Mouse (Mus musculus) midbrain, postnatal 0 days (tissue): ENCODE measurements around the gene Adk. TPM values are rescaled to one million over a fixed set of nuclear protein-coding genes. Genes with fewer than 3 reads are reported as not detected.

Source experiments
- ATAC-seq: fragments of 200-750 bp; cut with Nextera tagmentation; 2 replicates; pipeline ENCODE4 v1.8.0; 2017; ENCODE audit warnings: moderate number of reproducible peaks, mild to moderate bottlenecking, moderate TSS enrichment, moderate library complexity; ENCODE audit not compliant: low FRiP score
- DNase-seq: peaks from one replicate; pipeline ENCODE4 v3.0.0-alpha.2; 2015; ENCODE audit warnings: low spot score
- H3K27ac ChIP-seq: fragments of 300-500 bp; sonication (generic); 2 replicates; pipeline ENCODE4 v1.5.1; 2014; ENCODE audit warnings: low read depth, mild to moderate bottlenecking, low read length, mixed read lengths
- H3K27me3 ChIP-seq: fragments of 300-500 bp; sonication (generic); 2 replicates; pipeline ENCODE4 v1.6.1; 2014; ENCODE audit warnings: low read length, control low read depth, mixed read lengths; ENCODE audit not compliant: insufficient read depth
- H3K36me3 ChIP-seq: fragments of 300-500 bp; sonication (generic); 2 replicates; pipeline ENCODE4 v1.6.1; 2014; ENCODE audit warnings: low read length, control low read depth, mixed read lengths; ENCODE audit not compliant: insufficient read depth
- H3K4me1 ChIP-seq: fragments of 300-500 bp; sonication (generic); 2 replicates; pipeline ENCODE4 v1.6.1; 2014; ENCODE audit warnings: mild to moderate bottlenecking, control low read depth, antibody characterized with exemption, low read length, mixed read lengths; ENCODE audit not compliant: insufficient read depth
- H3K4me2 ChIP-seq: fragments of 300-500 bp; sonication (generic); 2 replicates; pipeline ENCODE4 v1.6.1; 2014; ENCODE audit warnings: low read depth, mild to moderate bottlenecking, low read length, mixed read lengths; ENCODE audit not compliant: poor library complexity, severe bottlenecking
- H3K4me3 ChIP-seq: fragments of 300-500 bp; sonication (generic); 2 replicates; pipeline ENCODE4 v1.5.1; 2014; ENCODE audit warnings: low read depth, mild to moderate bottlenecking, low read length, moderate library complexity
- H3K9ac ChIP-seq: fragments of 300-500 bp; sonication (generic); replicated peaks from 2 replicates; pipeline ENCODE4 v1.6.1; 2014; ENCODE audit warnings: mild to moderate bottlenecking, low read length, moderate library complexity, mixed read lengths; ENCODE audit not compliant: poor library complexity, severe bottlenecking
- H3K9me3 ChIP-seq: fragments of 300-500 bp; sonication (generic); 2 replicates; pipeline ENCODE4 v1.6.1; 2016; ENCODE audit warnings: low read length, control low read depth
- CTCF ChIP-seq: IDR thresholded peaks from 2 replicates; pipeline ENCODE4 v1.5.1; 2016; ENCODE audit warnings: antibody characterized with exemption, mild to moderate bottlenecking
- WGBS: fragments of 180-500 bp; shearing (Covaris S2); extraction: QIAGEN DNeasy Blood & Tissue Kit; methylation state at CpG from one replicate; pipeline ENCODE4 v1.1.7; 2014; 5-methylcytosine and 5-hydroxymethylcytosine counted together
- polyA plus RNA-seq: library from polyadenylated mRNA; unstranded; fragments of >200 nt; fragmentation: Nextera tagmentation; extraction: Ambion mirVana; gene quantifications from 2 replicates; pipeline ENCODE4 v1.2.1, GENCODE M21; 2015
- total RNA-seq: library from RNA; depleted of rRNA; stranded (reverse); fragments of >200 nt; gene quantifications from 2 replicates; pipeline ENCODE4 v1.2.3, GENCODE M21; 2014

Gene Adk
- total and polyA plus RNA-seq, 2 experiments from 2014 or later, result 25.3 to 50.6 TPM

GRCm38 (mm10) chr14:21278290-21278689 is 225.9 kb downstream of the Adk start:
- Histone ChIP-seq H3K9me3 (no peaks in the 10 kb centered on the region), H3K4me2 (no peak overlapping the region), H3K9ac (no peak overlapping the region), H3K36me3 (no peaks in the 10 kb centered on the region), H3K27ac (no peak overlapping the region), H3K4me3 (no peak overlapping the region), H3K4me1 (no peaks in the 10 kb centered on the region), H3K27me3 (no peaks in the 10 kb centered on the region)
- ATAC-seq, result no peak
- DNase-seq, result no peak
- no peak for TF ChIP-seq CTCF
- WGBS, result 97% methylated on average over 2 of the region's 2 CpGs

DNA sequence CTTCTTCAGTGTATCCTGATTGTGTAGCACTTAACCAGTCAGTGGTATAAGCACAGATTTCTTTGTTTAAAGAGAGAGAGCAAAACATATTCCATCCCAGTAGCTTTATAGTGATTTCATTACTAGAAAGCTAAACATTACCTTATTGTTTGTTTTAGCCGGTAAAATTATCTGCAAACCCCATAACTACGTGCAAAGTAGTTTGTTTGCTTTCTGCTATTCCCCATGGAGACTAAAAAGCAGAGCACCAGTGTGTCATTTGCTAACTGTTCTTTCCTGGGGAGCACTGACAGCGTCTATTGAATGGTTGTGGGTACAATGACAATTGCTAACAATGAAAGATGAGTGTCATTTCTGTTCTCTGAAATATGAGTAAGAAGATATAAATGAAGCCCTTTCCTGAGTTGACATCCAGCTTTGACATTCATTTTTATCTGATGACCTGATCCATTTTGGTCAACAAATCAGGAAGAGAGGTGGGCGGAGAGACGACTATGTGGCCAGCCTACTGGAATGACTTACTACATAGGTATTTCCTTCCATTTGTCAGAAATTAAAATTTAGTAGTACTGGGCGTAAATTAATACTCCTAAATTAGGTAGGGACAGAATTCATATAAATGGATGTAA is 226.6 kb downstream of the Adk start:
- ATAC-seq (no peak), DNase-seq (no peak)
- H3K9ac ChIP-seq, result no peak overlapping the region
- H3K27me3 ChIP-seq, result no peaks in the 10 kb centered on the region
- no peaks in the 10 kb centered on the region for H3K4me1 ChIP-seq
- no peaks in the 10 kb centered on the region for H3K36me3 ChIP-seq
- no peaks in the 10 kb centered on the region for H3K9me3 ChIP-seq
- no peak overlapping the region for H3K27ac ChIP-seq
- H3K4me3 ChIP-seq, result no peak overlapping the region
- H3K4me2 ChIP-seq, result no peak overlapping the region
- WGBS, result 74% methylated on average over 6 of the region's 6 CpGs
- no peak for TF ChIP-seq CTCF

- no peak for ATAC-seq
- 80% methylated on average over 3 of the region's 3 CpGs for WGBS
- no peaks in the 10 kb centered on the region for H3K9me3 ChIP-seq
These were observed 228.1 kb downstream of the Adk start for GRCm38 (mm10) chr14:21280451-21280850.

DNA sequence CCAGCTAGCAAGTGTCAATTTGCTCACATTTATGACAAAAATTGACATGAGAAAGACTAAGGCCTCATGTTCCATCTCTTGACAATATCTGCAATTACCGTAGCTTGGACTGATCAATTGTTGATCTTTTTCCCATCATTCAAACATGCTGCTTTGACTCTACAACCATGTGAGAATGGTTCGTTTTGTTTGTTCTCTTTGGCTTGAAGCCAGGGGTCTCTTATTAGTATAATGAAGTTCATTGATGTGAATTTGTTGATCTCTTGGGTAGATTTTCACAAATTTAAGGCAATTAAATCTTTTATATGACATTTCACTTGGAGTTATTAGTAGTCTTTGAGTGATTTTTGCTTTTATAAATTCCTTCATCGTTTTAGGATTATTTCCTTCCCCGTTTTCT is 229.1 kb downstream of the Adk start:
- ATAC-seq (no peak), DNase-seq (no peak)
- no peaks in the 10 kb centered on the region for H3K9me3 ChIP-seq
- H3K27me3 ChIP-seq, result no peaks in the 10 kb centered on the region
- H3K4me1 ChIP-seq, result no peaks in the 10 kb centered on the region
- no peak overlapping the region for H3K27ac ChIP-seq
- whole genome bisulfite sequencing, result 68% methylated on average over 4 of the region's 4 CpGs
- no peak overlapping the region for H3K4me2 ChIP-seq
- H3K36me3 ChIP-seq, result no peaks in the 10 kb centered on the region
- H3K4me3 ChIP-seq, result no peak overlapping the region
- no peak for TF ChIP-seq CTCF
- H3K9ac ChIP-seq, result no peak overlapping the region

More at GRCm38 (mm10) chr14:21280451-21280850, 228.1 kb downstream of the Adk start:
- H3K4me3 ChIP-seq, result no peak overlapping the region
- TF ChIP-seq CTCF, result no peak
- no peaks in the 10 kb centered on the region for H3K36me3 ChIP-seq
- no peak overlapping the region for H3K9ac ChIP-seq
- H3K27me3 ChIP-seq, result no peaks in the 10 kb centered on the region
- no peaks in the 10 kb centered on the region for H3K4me1 ChIP-seq
- H3K4me2 ChIP-seq, result no peak overlapping the region
- no peak overlapping the region for H3K27ac ChIP-seq
- no peak for DNase-seq

DNA sequence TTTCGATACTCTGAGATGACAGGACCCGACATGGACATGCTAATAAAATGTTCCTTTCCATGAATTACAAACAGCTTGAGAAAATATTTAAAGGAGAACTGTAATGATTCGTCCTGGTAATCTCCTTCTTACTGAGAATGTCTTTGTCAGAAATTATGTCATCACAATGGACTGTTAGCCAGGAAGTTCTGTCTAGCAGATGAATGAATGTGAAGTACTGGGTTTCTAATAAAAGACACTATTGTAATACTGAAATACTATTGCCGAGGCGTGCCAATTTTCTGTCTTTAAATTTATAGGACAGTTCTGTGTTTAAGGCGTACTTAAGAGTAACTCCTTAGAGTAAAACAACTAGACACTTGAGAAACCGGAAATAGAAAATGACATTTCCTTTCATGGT is 231.7 kb downstream of the Adk start:
- H3K4me3 ChIP-seq, result no peak overlapping the region
- DNase-seq (no peak), ATAC-seq (no peak)
- no peak overlapping the region for H3K9ac ChIP-seq
- 57% methylated on average over 7 of the region's 7 CpGs for WGBS
- TF ChIP-seq CTCF, result no peak
- H3K36me3 ChIP-seq, result no peaks in the 10 kb centered on the region
- no peak overlapping the region for H3K27ac ChIP-seq
- no peak overlapping the region for H3K4me2 ChIP-seq
- H3K9me3 ChIP-seq, result no peaks in the 10 kb centered on the region
- H3K4me1 ChIP-seq, result no peaks in the 10 kb centered on the region
- H3K27me3 ChIP-seq, result no peaks in the 10 kb centered on the region

DNA sequence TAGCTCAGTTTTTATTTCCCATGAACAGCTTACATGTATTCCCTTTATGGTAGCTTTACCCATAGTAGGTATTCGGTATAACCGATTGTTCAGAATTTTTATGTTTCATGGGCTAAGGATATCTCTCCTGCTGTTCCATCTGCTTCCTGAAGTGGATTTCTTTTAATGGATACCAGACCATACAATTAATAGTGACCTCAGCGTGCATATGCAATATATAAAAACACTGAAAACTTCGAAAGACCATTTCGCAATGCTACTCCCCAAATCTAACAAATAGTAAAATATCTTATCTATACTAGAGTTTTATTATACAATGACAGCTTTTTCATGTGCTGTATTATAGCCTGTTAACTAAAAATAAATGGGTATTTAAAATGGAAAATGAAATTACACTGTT is 232.5 kb downstream of the Adk start:
- Histone ChIP-seq H3K36me3 (no peaks in the 10 kb centered on the region), H3K27me3 (no peaks in the 10 kb centered on the region), H3K4me3 (no peak overlapping the region), H3K27ac (no peak overlapping the region), H3K4me2 (no peak overlapping the region), H3K9me3 (no peaks in the 10 kb centered on the region), H3K4me1 (no peaks in the 10 kb centered on the region), H3K9ac (no peak overlapping the region)
- 93% methylated on average over 5 of the region's 5 CpGs for WGBS
- no peak for TF ChIP-seq CTCF
- no peak for DNase-seq
- ATAC-seq, result no peak
